Mouse (Mus musculus): Measurements from ENCODE around the gene Clec18a. TPM values are rescaled to one million over a fixed set of nuclear protein-coding genes. Genes with fewer than 3 reads are reported as not detected.
"Not testable (repeated sequence)": the region's sequence is repeated elsewhere in the genome, so short reads cannot be mapped to it uniquely, and the experiment has no call there.

Gene Clec18a
- polyA plus RNA-seq, 1 experiment from 2014 or later: 94.7 TPM

DNA sequence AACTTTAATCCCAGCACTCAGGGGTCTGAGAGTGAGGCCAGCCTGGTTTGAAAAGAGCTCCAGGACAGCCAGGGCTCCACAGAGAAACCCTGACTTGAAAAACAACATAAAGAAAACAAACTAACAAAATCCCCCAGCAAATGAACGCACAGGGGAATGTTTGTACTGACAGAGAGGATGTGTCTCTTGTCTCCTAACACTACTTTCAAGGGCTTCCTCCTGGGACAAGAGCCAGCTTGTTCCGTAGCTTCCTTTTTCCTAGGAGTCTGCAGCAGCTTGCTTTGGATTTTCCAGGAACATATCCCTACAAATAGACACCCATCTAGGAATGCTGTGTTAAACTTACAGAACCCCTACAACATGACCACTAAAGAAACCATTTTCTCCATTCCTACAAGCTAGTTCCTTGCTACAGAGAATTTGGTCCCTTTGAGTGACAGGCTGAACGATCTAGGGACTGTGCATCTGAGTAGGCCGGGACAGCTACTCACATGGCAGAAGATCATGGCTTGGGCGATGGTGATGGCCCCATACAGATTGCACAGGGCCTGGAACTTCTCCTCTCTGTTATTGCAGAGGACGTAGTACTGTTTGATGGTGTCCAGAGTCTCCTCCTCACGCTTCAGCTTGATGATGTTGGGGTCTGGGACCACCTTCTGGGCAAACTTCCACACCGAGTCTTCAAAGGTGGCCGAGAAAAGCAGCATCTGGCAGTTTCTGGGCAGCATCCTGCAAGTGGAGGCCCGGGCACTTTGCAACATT lies 81.8 kb downstream of the Clec18a start:
- not testable (repeated sequence) for ATAC-seq (ENCODE audit: low FRiP score, low TSS enrichment); H3K9me3 ChIP-seq (ENCODE audit: low read length); H3K27me3 ChIP-seq (ENCODE audit: insufficient read depth, low read length); H3K4me1 ChIP-seq (ENCODE audit: insufficient read depth, low read length); H3K4me3 ChIP-seq (ENCODE audit: low read length); H3K9ac ChIP-seq (replicated peaks; ENCODE audit: low read length); H3K4me2 ChIP-seq (replicated peaks; ENCODE audit: low read depth, low read length); H3K27ac ChIP-seq (ENCODE audit: low read length)
- H3K36me3 ChIP-seq (ENCODE audit: insufficient read depth, low read length): peaks cover 29% of the 10 kb centered on the region
- 89% methylated on average over 8 of the region's 10 CpGs for WGBS

Small RNA genes within 50 kb of the gene (microRNA-seq; reads per million reads assigned to microRNA genes)
- gene Gm24103 (not detected), gene Mir3473d (0.63 reads per million)

Other genes with a start within 250 kb of the Clec18a start
- 86.9 and 88.5 TPM in 2 replicates for gene Cog4, start 245.8 kb downstream of the Clec18a start, polyA plus RNA-seq (2015; fragmentation: Nextera tagmentation; extraction: Ambion mirVana)
- gene Sf3b3, start 245.6 kb downstream of the Clec18a start, polyA plus RNA-seq (2015; fragmentation: Nextera tagmentation; extraction: Ambion mirVana): 175 and 182 TPM in 2 replicates
- 14.8 and 16.6 TPM in 2 replicates for gene Fuk, start 189.9 kb downstream of the Clec18a start, polyA plus RNA-seq (2015; fragmentation: Nextera tagmentation; extraction: Ambion mirVana)
- 25.1 and 27.6 TPM in 2 replicates for gene St3gal2, start 172.5 kb downstream of the Clec18a start, polyA plus RNA-seq (2015; fragmentation: Nextera tagmentation; extraction: Ambion mirVana)
- 15.0 and 15.1 TPM in 2 replicates for gene Ddx19a, start 94.6 kb downstream of the Clec18a start, polyA plus RNA-seq (2015; fragmentation: Nextera tagmentation; extraction: Ambion mirVana)
- gene Ddx19b, start 60.7 kb downstream of the Clec18a start, polyA plus RNA-seq (2015; fragmentation: Nextera tagmentation; extraction: Ambion mirVana): 6.2 and 6.8 TPM in 2 replicates
- gene Aars, start 59.3 kb downstream of the Clec18a start, polyA plus RNA-seq (2015; fragmentation: Nextera tagmentation; extraction: Ambion mirVana): 57.7 and 66.3 TPM in 2 replicates
- gene Exosc6, start 36.1 kb downstream of the Clec18a start, polyA plus RNA-seq (2015; fragmentation: Nextera tagmentation; extraction: Ambion mirVana): 19.1 TPM in 2 replicates
- 10.5 and 12.7 TPM in 2 replicates for gene Pdpr, start 2.2 kb upstream of the Clec18a start, polyA plus RNA-seq (2015; fragmentation: Nextera tagmentation; extraction: Ambion mirVana)
- 79.5 and 88.4 TPM in 2 replicates for gene Glg1, start 166.8 kb upstream of the Clec18a start, polyA plus RNA-seq (2015; fragmentation: Nextera tagmentation; extraction: Ambion mirVana)
- 71.9 and 74.9 TPM in 2 replicates for gene Rfwd3, start 207.8 kb upstream of the Clec18a start, polyA plus RNA-seq (2015; fragmentation: Nextera tagmentation; extraction: Ambion mirVana)
- 1.8 and 2.5 TPM in 2 replicates for gene Mlkl, start 245.8 kb upstream of the Clec18a start, polyA plus RNA-seq (2015; fragmentation: Nextera tagmentation; extraction: Ambion mirVana)

All from kidney, embryonic 16.5 days (tissue).